Mouse (Mus musculus) lung, embryonic 14.5 days (tissue): ENCODE results near the gene Ccdc148. TPM values are rescaled to one million over a fixed set of nuclear protein-coding genes. Genes with fewer than 3 reads are reported as not detected.

Experiments
- ATAC-seq: fragments of 200-750 bp; cut with Nextera tagmentation; 2 replicates; pipeline ENCODE4 v1.8.0; 2017; ENCODE audit warnings: mild to moderate bottlenecking, moderate TSS enrichment, moderate library complexity; ENCODE audit not compliant: insufficient read depth
- DNase-seq: peaks from one replicate; pipeline ENCODE4 v3.0.0-alpha.2; 2015
- H3K27ac ChIP-seq: fragments of 300-500 bp; sonication (generic); 2 replicates; pipeline ENCODE4 v1.5.1; 2014; ENCODE audit warnings: low read depth, mild to moderate bottlenecking, moderate library complexity
- H3K27me3 ChIP-seq: fragments of 300-500 bp; sonication (generic); 2 replicates; pipeline ENCODE4 v1.6.1; 2014; ENCODE audit warnings: low read length, control low read depth; ENCODE audit not compliant: insufficient read depth
- H3K36me3 ChIP-seq: fragments of 300-500 bp; sonication (generic); 2 replicates; pipeline ENCODE4 v1.6.1; 2014; ENCODE audit warnings: control low read depth; ENCODE audit not compliant: insufficient read depth
- H3K4me1 ChIP-seq: fragments of 300-500 bp; sonication (generic); 2 replicates; pipeline ENCODE4 v1.6.1; 2014; ENCODE audit warnings: antibody characterized with exemption, control low read depth; ENCODE audit not compliant: insufficient read depth
- H3K4me2 ChIP-seq: fragments of 300-500 bp; sonication (generic); 2 replicates; pipeline ENCODE4 v1.6.1; 2014; ENCODE audit warnings: mild to moderate bottlenecking
- H3K4me3 ChIP-seq: fragments of 300-500 bp; sonication (generic); 2 replicates; pipeline ENCODE4 v1.5.1; 2014; ENCODE audit warnings: low read depth, low read length
- H3K9ac ChIP-seq: fragments of 300-500 bp; sonication (generic); 2 replicates; pipeline ENCODE4 v1.6.1; 2014
- H3K9me3 ChIP-seq: fragments of 300-500 bp; sonication (generic); 2 replicates; pipeline ENCODE4 v1.6.1; 2016; ENCODE audit warnings: low read depth, low read length, control low read depth
- CTCF ChIP-seq: IDR thresholded peaks from 2 replicates; pipeline ENCODE4 v1.5.1; 2016; ENCODE audit warnings: antibody characterized with exemption, low read depth
- WGBS: fragments of 180-500 bp; shearing (Covaris S2); extraction: QIAGEN DNeasy Blood & Tissue Kit; methylation state at CpG from one replicate; pipeline ENCODE4 v1.1.7; 2014; 5-methylcytosine and 5-hydroxymethylcytosine counted together
- polyA plus RNA-seq: library from polyadenylated mRNA; unstranded; fragments of >200 nt; fragmentation: Nextera tagmentation; extraction: Ambion mirVana; gene quantifications from 2 replicates; pipeline ENCODE4 v1.2.1, GENCODE M21; 2014

Gene Ccdc148
- polyA plus RNA-seq, 1 experiment from 2014 or later = 1.1 TPM

- no peak overlapping the region for H3K9ac ChIP-seq
- 36% methylated on average over 5 of the region's 5 CpGs for WGBS
- no peaks in the 10 kb centered on the region for H3K9me3 ChIP-seq
- H3K36me3 ChIP-seq = no peaks in the 10 kb centered on the region
- ATAC-seq (no peak), DNase-seq (no peak)
- H3K4me3 ChIP-seq = no peak overlapping the region
- 0 out of 2 replicates have a peak overlapping the region, but pooled peaks have one; percentile 18 for H3K4me2 ChIP-seq
- TF ChIP-seq CTCF = no peak
- H3K27me3 ChIP-seq = no peaks in the 10 kb centered on the region
- no peak overlapping the region; the same call in 1 of the 2 replicates for H3K27ac ChIP-seq
- peaks cover 23% of the 10 kb centered on the region for H3K4me1 ChIP-seq
Measured at GRCm38 (mm10) chr2:59179487-59179886, 19.0 kb upstream of the Ccdc148 start.

GRCm38 (mm10) chr2:59178960-59179359 lies 18.5 kb upstream of the Ccdc148 start:
- TF ChIP-seq CTCF = no peak
- WGBS = 30% methylated on average over 4 of the region's 4 CpGs
- peaks cover 23% of the 10 kb centered on the region for H3K4me1 ChIP-seq
- ATAC-seq = peak; percentile 62; the same call in 1 of the 2 replicates
- H3K27me3 ChIP-seq = no peaks in the 10 kb centered on the region
- peak; percentile 37 for DNase-seq
- H3K4me3 ChIP-seq = no peak overlapping the region
- H3K4me2 ChIP-seq = peak overlapping the region; percentile 8; the same call in 1 of the 2 replicates
- no peaks in the 10 kb centered on the region for H3K36me3 ChIP-seq
- no peak overlapping the region; the same call in 1 of the 2 replicates for H3K27ac ChIP-seq
- no peak overlapping the region for H3K9ac ChIP-seq
- H3K9me3 ChIP-seq = no peaks in the 10 kb centered on the region

- H3K4me2 ChIP-seq = no peak overlapping the region
- WGBS = 80% methylated on average over 8 of the region's 8 CpGs
- no peak for ATAC-seq
- no peak for TF ChIP-seq CTCF
- H3K27ac ChIP-seq = 0 out of 2 replicates have a peak overlapping the region, but pooled peaks have one; percentile 9
- no peaks in the 10 kb centered on the region for H3K36me3 ChIP-seq
- H3K4me3 ChIP-seq = no peak overlapping the region
- no peak for DNase-seq
- no peaks in the 10 kb centered on the region for H3K9me3 ChIP-seq
- peaks cover 23% of the 10 kb centered on the region for H3K4me1 ChIP-seq
- no peak overlapping the region for H3K9ac ChIP-seq
- H3K27me3 ChIP-seq = no peaks in the 10 kb centered on the region
Measured at GRCm38 (mm10) chr2:59178191-59178590, 17.7 kb upstream of the Ccdc148 start.

GRCm38 (mm10) chr2:59175926-59176325 lies 15.4 kb upstream of the Ccdc148 start:
- ATAC-seq = peak; percentile 64; the same call in 1 of the 2 replicates
- no peak overlapping the region for H3K4me2 ChIP-seq
- peak overlapping the region; percentile 2; the same call in 1 of the 2 replicates for H3K27ac ChIP-seq
- peak; percentile 59 for DNase-seq
- no peak overlapping the region for H3K4me3 ChIP-seq
- H3K9ac ChIP-seq = no peak overlapping the region
- no peaks in the 10 kb centered on the region for H3K27me3 ChIP-seq
- H3K4me1 ChIP-seq = peaks cover 31% of the 10 kb centered on the region
- H3K9me3 ChIP-seq = no peaks in the 10 kb centered on the region
- no peaks in the 10 kb centered on the region for H3K36me3 ChIP-seq
- 61% methylated on average over 6 of the region's 6 CpGs for WGBS
- TF ChIP-seq CTCF = no peak

- TF ChIP-seq CTCF = no peak
- no peaks in the 10 kb centered on the region for H3K36me3 ChIP-seq
- ATAC-seq = no peak
- no peaks in the 10 kb centered on the region for H3K27me3 ChIP-seq
- WGBS = 60% methylated on average over 5 of the region's 5 CpGs
- no peaks in the 10 kb centered on the region for H3K9me3 ChIP-seq
- H3K4me3 ChIP-seq = no peak overlapping the region
- peak overlapping the region; percentile 22; the same call in 1 of the 2 replicates for H3K27ac ChIP-seq
- no peak for DNase-seq
- H3K9ac ChIP-seq = no peak overlapping the region
- no peak overlapping the region for H3K4me2 ChIP-seq
- H3K4me1 ChIP-seq = peaks cover 11% of the 10 kb centered on the region
Measured at GRCm38 (mm10) chr2:59171533-59171932, 11.1 kb upstream of the Ccdc148 start.

- TF ChIP-seq CTCF = no peak
- DNase-seq (no peak), ATAC-seq (peak; percentile 52)
- no peaks in the 10 kb centered on the region for H3K9me3 ChIP-seq
- no peak overlapping the region for H3K27ac ChIP-seq
- 0 out of 2 replicates have a peak overlapping the region, but pooled peaks have one; percentile 10 for H3K4me2 ChIP-seq
- H3K36me3 ChIP-seq = no peaks in the 10 kb centered on the region
- H3K27me3 ChIP-seq = no peaks in the 10 kb centered on the region
- H3K4me3 ChIP-seq = no peak overlapping the region
- H3K4me1 ChIP-seq = peaks cover 11% of the 10 kb centered on the region
- no peak overlapping the region for H3K9ac ChIP-seq
- WGBS = 73% methylated on average over 5 of the region's 5 CpGs
Measured at GRCm38 (mm10) chr2:59170593-59170992, 10.1 kb upstream of the Ccdc148 start.

GRCm38 (mm10) chr2:59170208-59170589 lies 9.7 kb upstream of the Ccdc148 start:
- 34% methylated on average over 3 of the region's 3 CpGs for whole genome bisulfite sequencing
- peak overlapping the region; percentile 31; the same call in 1 of the 2 replicates for H3K4me2 ChIP-seq
- peak; percentile 87 for ATAC-seq
- peaks cover 11% of the 10 kb centered on the region for H3K4me1 ChIP-seq
- no peak overlapping the region for H3K27ac ChIP-seq
- peak; percentile 64 for DNase-seq
- H3K27me3 ChIP-seq = no peaks in the 10 kb centered on the region
- H3K36me3 ChIP-seq = no peaks in the 10 kb centered on the region
- TF ChIP-seq CTCF = no peak
- H3K9me3 ChIP-seq = no peaks in the 10 kb centered on the region
- no peak overlapping the region for H3K9ac ChIP-seq
- no peak overlapping the region for H3K4me3 ChIP-seq
